Comparison of ENCODE assay signal across 22 mouse cellular contexts in the genomic region with DNA sequence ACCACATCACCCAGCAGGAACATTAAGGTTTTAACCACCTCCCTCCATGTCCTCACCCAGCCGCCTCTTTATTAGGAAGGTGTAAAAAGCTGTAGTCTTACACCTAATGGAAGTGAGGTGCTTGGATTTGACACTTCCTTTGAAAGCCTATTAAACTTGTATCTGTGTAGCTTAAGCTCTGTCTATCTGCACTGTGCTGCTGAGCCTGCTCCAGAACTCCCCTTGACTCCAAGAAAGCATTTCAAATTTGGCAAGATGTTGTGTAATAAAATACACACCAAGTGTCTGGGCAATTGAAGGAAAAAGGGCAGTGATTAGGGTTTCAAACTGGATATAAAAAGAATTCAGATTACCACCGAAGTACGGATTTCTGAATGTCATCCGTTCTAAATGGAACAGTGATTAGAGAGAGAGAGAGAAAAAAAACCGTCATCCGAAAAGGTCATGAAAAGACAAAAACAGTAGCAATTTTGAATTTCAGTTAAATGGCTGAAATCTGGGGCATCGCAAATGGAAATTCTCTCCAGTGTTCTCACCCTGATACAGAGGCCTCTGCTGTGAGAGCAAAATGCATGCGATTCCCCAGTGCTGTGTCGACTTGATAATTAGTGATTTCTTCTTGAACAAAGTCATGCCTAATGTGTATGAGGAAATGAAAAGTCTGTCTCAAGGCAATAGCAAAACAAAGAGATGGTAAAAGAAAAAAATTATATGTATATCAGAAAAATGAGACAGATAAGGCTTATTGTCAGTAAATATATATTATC.
DNase-seq lines count a peak whose midpoint lies in the region; ATAC-seq and TF ChIP-seq lines count a peak whose summit lies in the region.
"Had no signal": no experiment of that assay in that cellular context is flagged by ENCODE, and none has a peak within 500 bp of the region (broad histone marks: within the 10 kb centered on the region; RNA-seq: fewer than 3 reads in every experiment).

No protein-coding gene starts in this region.

- H3K4me1 ChIP-seq in hindbrain, embryonic 14.5 days (replicated peaks; ENCODE audit: control insufficient read depth, insufficient read depth, low read length): no peaks in the 10 kb centered on the region
- H3K4me1 ChIP-seq in hindbrain, embryonic 12.5 days: no peaks in the 10 kb centered on the region
- H3K4me1 ChIP-seq in hindbrain, postnatal 0 days (ENCODE audit: insufficient read depth, low read length): no peaks in the 10 kb centered on the region
- H3K4me1 ChIP-seq: limb, embryonic 10.5 days; liver, embryonic 13.5 days; lung, embryonic 15.5 days; stomach, embryonic 15.5 days had no signal

- ATAC-seq in cerebellum, adult (ENCODE audit: insufficient number of reproducible peaks, low FRiP score, low TSS enrichment): 0 out of 2 replicates have a peak, but pooled peaks have one; percentile 36
- ATAC-seq in hindbrain, embryonic 14.5 days (ENCODE audit: low FRiP score): no peak
- ATAC-seq in hindbrain, embryonic 12.5 days (ENCODE audit: low FRiP score): no peak
- ATAC-seq in hindbrain, postnatal 0 days: no peak
- ATAC-seq: CD4-positive, CD25-positive, alpha-beta regulatory T cell, adult 4 months had no signal

- no peak overlapping the region for H3K4me3 ChIP-seq in hindbrain, embryonic 14.5 days (replicated peaks; ENCODE audit: low read length)
- H3K4me3 ChIP-seq in hindbrain, embryonic 12.5 days: no peak overlapping the region
- no peak overlapping the region for H3K4me3 ChIP-seq in hindbrain, postnatal 0 days (ENCODE audit: low read length)
- H3K4me3 ChIP-seq: left cerebral cortex, adult 2 months; limb, embryonic 10.5 days; liver, embryonic 13.5 days; lung, embryonic 15.5 days; stomach, embryonic 15.5 days had no signal

- H3K9me3 ChIP-seq in hindbrain, embryonic 14.5 days (ENCODE audit: control insufficient read depth, low read length): no peaks in the 10 kb centered on the region
- H3K9me3 ChIP-seq in hindbrain, embryonic 12.5 days (replicated peaks): no peaks in the 10 kb centered on the region
- H3K9me3 ChIP-seq in hindbrain, postnatal 0 days (ENCODE audit: low read length): no peaks in the 10 kb centered on the region
- H3K9me3 ChIP-seq: G1E; limb, embryonic 10.5 days; liver, embryonic 13.5 days; lung, embryonic 15.5 days; stomach, embryonic 15.5 days had no signal

- no peak overlapping the region for H3K4me2 ChIP-seq in hindbrain, embryonic 14.5 days (replicated peaks)
- H3K4me2 ChIP-seq in hindbrain, embryonic 12.5 days (replicated peaks): no peak overlapping the region
- H3K4me2 ChIP-seq in hindbrain, postnatal 0 days (ENCODE audit: low read depth, low read length): no peak overlapping the region
- H3K4me2 ChIP-seq: liver, embryonic 13.5 days; lung, embryonic 15.5 days; stomach, embryonic 15.5 days had no signal

- H3K9ac ChIP-seq in hindbrain, embryonic 14.5 days: no peak overlapping the region
- no peak overlapping the region for H3K9ac ChIP-seq in hindbrain, embryonic 12.5 days
- H3K9ac ChIP-seq in hindbrain, postnatal 0 days (replicated peaks; ENCODE audit: low read length): no peak overlapping the region
- H3K9ac ChIP-seq: liver, embryonic 13.5 days; lung, embryonic 15.5 days; stomach, embryonic 15.5 days had no signal

- WGBS in hindbrain, embryonic 14.5 days: 71% methylated on average over 9 of the region's 9 CpGs
- WGBS in hindbrain, embryonic 12.5 days: 81% methylated on average over 9 of the region's 9 CpGs
- 64% methylated on average over 9 of the region's 9 CpGs for WGBS in hindbrain, postnatal 0 days

- H3K27ac ChIP-seq in hindbrain, embryonic 14.5 days: peak overlapping the region; percentile 38; the same call in 1 of the 2 replicates
- H3K27ac ChIP-seq in hindbrain, embryonic 12.5 days: no peak overlapping the region
- 0 out of 2 replicates have a peak overlapping the region, but pooled peaks have one; percentile 41 for H3K27ac ChIP-seq in hindbrain, postnatal 0 days
- H3K27ac ChIP-seq: left cerebral cortex, adult 2 months; limb, embryonic 10.5 days; liver, embryonic 13.5 days; lung, embryonic 15.5 days; macrophage; stomach, embryonic 15.5 days had no signal

- no peak for TF ChIP-seq CTCF in hindbrain, postnatal 0 days (IDR thresholded peaks at IDR 0.05; ENCODE audit: low read depth)

- DNase-seq in cerebellum, adult 9-11 months: no peak
- DNase-seq in heart, adult 18-20 months: peak; percentile 13 to 31
- DNase-seq in heart, adult 8-10 months (ENCODE audit: low spot score): no peak
- no peak for DNase-seq in hindbrain, embryonic 14.5 days (ENCODE audit: low spot score)
- peak; percentile 32 for DNase-seq in hindbrain, postnatal 0 days (ENCODE audit: low spot score)
- DNase-seq in kidney, adult 11 months: no peak
- DNase-seq: adrenal gland, postnatal 36 days; gastrocnemius, postnatal 25 days; kidney, adult 8-10 months; kidney, postnatal 25 days; liver, embryonic 13.5 days; spleen, adult 18-20 months; thymus, adult 2 months had no signal

- no peaks in the 10 kb centered on the region for H3K27me3 ChIP-seq in hindbrain, embryonic 14.5 days (ENCODE audit: control insufficient read depth, insufficient read depth, low read length)
- H3K27me3 ChIP-seq in hindbrain, embryonic 12.5 days: no peaks in the 10 kb centered on the region
- H3K27me3 ChIP-seq in hindbrain, postnatal 0 days (ENCODE audit: insufficient read depth, low read length): no peaks in the 10 kb centered on the region
- H3K27me3 ChIP-seq: liver, embryonic 13.5 days; lung, embryonic 15.5 days; stomach, embryonic 15.5 days had no signal

- H3K36me3 ChIP-seq in hindbrain, embryonic 14.5 days (replicated peaks; ENCODE audit: control insufficient read depth, insufficient read depth): no peaks in the 10 kb centered on the region
- no peaks in the 10 kb centered on the region for H3K36me3 ChIP-seq in hindbrain, embryonic 12.5 days
- no peaks in the 10 kb centered on the region for H3K36me3 ChIP-seq in hindbrain, postnatal 0 days (ENCODE audit: insufficient read depth, low read length)
- H3K36me3 ChIP-seq: G1E; limb, embryonic 10.5 days; liver, embryonic 13.5 days; lung, embryonic 15.5 days; stomach, embryonic 15.5 days had no signal

Comparison
In these comparisons a context has a peak if more than half of its experiments do, and no peak if none do; other contexts are left out.
1. DNase-seq: peak in heart, adult 18-20 months (2 of 2) and hindbrain, postnatal 0 days (single experiment); none in cerebellum, adult 9-11 months (single experiment), heart, adult 8-10 months (single experiment), hindbrain, embryonic 14.5 days (single experiment) and kidney, adult 11 months (single experiment).